Mouse (Mus musculus): ENCODE data around the gene Ugt2b34.
"Not testable (repeated sequence)": the region's sequence is repeated elsewhere in the genome, so short reads cannot be mapped to it uniquely, and the experiment has no call there.

The Ugt2b34 gene

GRCm38 (mm10) chr5:86906758-86907157 is at the start of gene Ugt2b34:
Gene Ugt2b34, minus strand, starts transcription at chr5:86906937.
- in situ Hi-C loops (cut with MboI; ENCODE audit: low sequenced_read_pairs): no loop called here

- in situ Hi-C loops (cut with MboI; ENCODE audit: low sequenced_read_pairs): no loop called here
Measured at GRCm38 (mm10) chr5:86942111-86942510, 35.4 kb upstream of the Ugt2b34 start.

GRCm38 (mm10) chr5:86926426-86926825 is 19.7 kb upstream of the Ugt2b34 start, which contains the start of gene Ugt2b1:
Gene Ugt2b1, minus strand, starts transcription at chr5:86926530.
- in situ Hi-C loops (cut with MboI; ENCODE audit: low sequenced_read_pairs): no loop called here

GRCm38 (mm10) chr5:86920661-86921233 is 14.0 kb upstream of the Ugt2b34 start:
- in situ Hi-C loops (cut with MboI; ENCODE audit: low sequenced_read_pairs): no loop called here

- in situ Hi-C loops (cut with MboI; ENCODE audit: low sequenced_read_pairs): no loop called here
Measured at GRCm38 (mm10) chr5:86911357-86912099, 4.8 kb upstream of the Ugt2b34 start.

GRCm38 (mm10) chr5:86910770-86911169 is 4.0 kb upstream of the Ugt2b34 start:
- in situ Hi-C loops (cut with MboI; ENCODE audit: low sequenced_read_pairs): no loop called here

GRCm38 (mm10) chr5:86889933-86890332 is 16.8 kb downstream of the Ugt2b34 start:
- in situ Hi-C loops (cut with MboI; ENCODE audit: low sequenced_read_pairs): no loop called here

- in situ Hi-C loops (cut with MboI; ENCODE audit: low sequenced_read_pairs): no loop called here
Measured at GRCm38 (mm10) chr5:86888420-86888819, 18.3 kb downstream of the Ugt2b34 start.

GRCm38 (mm10) chr5:86887081-86887480 is 19.7 kb downstream of the Ugt2b34 start:
- in situ Hi-C loops (cut with MboI; ENCODE audit: low sequenced_read_pairs): no loop called here

- in situ Hi-C loops (cut with MboI; ENCODE audit: low sequenced_read_pairs): no loop called here
Measured at GRCm38 (mm10) chr5:86886620-86887019, 20.1 kb downstream of the Ugt2b34 start.

- in situ Hi-C loops (cut with MboI; ENCODE audit: low sequenced_read_pairs): no loop called here
Measured at GRCm38 (mm10) chr5:86871877-86872276, 34.9 kb downstream of the Ugt2b34 start.

- in situ Hi-C loops (cut with MboI; ENCODE audit: low sequenced_read_pairs): no loop called here
Measured at GRCm38 (mm10) chr5:86858336-86858735, 48.4 kb downstream of the Ugt2b34 start.

- in situ Hi-C loops (cut with MboI; ENCODE audit: low sequenced_read_pairs): no loop called here
Measured at GRCm38 (mm10) chr5:86857682-86858081, 49.1 kb downstream of the Ugt2b34 start.

- in situ Hi-C loops (cut with MboI; ENCODE audit: low sequenced_read_pairs): not testable (repeated sequence)
Measured at GRCm38 (mm10) chr5:86856505-86856904, 50.2 kb downstream of the Ugt2b34 start.

- in situ Hi-C loops (cut with MboI; ENCODE audit: low sequenced_read_pairs): no loop called here
Measured at GRCm38 (mm10) chr5:86851658-86852057, 55.1 kb downstream of the Ugt2b34 start.

- in situ Hi-C loops (cut with MboI; ENCODE audit: low sequenced_read_pairs): no loop called here
Measured at GRCm38 (mm10) chr5:86850104-86850503, 56.6 kb downstream of the Ugt2b34 start.

GRCm38 (mm10) chr5:86841261-86841660 is 65.5 kb downstream of the Ugt2b34 start:
- in situ Hi-C loops (cut with MboI; ENCODE audit: low sequenced_read_pairs): not testable (repeated sequence)

- in situ Hi-C loops (cut with MboI; ENCODE audit: low sequenced_read_pairs): no loop called here
Measured at GRCm38 (mm10) chr5:86840207-86840606, 66.5 kb downstream of the Ugt2b34 start.
